Mouse (Mus musculus) spleen, adult 2 months (tissue): ENCODE results near the gene Sap25.
A peak's percentile ranks its signal among the peaks of the same experiment; 100 is the strongest.

ENCODE experiments used
- CTCF ChIP-seq: fragments of 200-500 bp; IDR thresholded peaks from 2 replicates; pipeline ENCODE4 v1.5.1; 2011; ENCODE audit warnings: mild to moderate bottlenecking, inconsistent platforms; ENCODE audit not compliant: insufficient read depth, insufficient read length, insufficient replicate concordance; ENCODE audit errors: extremely low read depth
- POLR2A ChIP-seq: fragments of 200-500 bp; IDR thresholded peaks from 2 replicates; pipeline ENCODE4 v1.6.1; 2011; ENCODE audit warnings: low read depth, low read length, inconsistent platforms

DNA sequence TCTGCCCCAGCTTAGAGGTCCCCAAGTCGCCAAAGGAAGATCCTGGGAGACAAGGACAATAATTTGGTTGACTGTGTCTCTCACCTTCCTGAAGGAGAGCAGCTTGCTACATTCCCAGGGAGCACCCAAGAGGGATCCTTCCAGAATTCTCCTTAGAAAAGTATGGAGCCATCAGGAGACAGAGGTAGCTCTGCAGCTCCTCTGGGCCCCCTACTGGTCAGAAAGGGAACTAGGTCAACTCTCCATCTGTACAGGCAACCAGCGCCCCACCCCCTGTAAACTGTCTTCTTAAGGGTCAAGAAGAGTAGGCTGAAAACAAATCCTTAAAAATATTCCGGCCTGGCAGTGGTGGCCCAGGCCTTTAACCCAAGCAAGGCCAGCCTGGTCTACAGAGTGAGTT, 11.3 kb downstream of the Sap25 start:
- TF ChIP-seq CTCF (peak; percentile 61; the same call in 1 of the 2 replicates), POLR2A (no peak)
